Mouse (Mus musculus) olfactory bulb, adult 2 months (tissue): ENCODE measurements at regions not wholly inside any gene's neighbourhood (a gene's known extent, or its start where the extent isn't known, plus 50 kb on each side); places are given as distances from the start of the nearest gene placed in this dataset.

ENCODE experiments used
- H3K27ac ChIP-seq: fragments of 200-500 bp; 2 replicates; pipeline ENCODE4 v1.5.1; 2012; ENCODE audit warnings: low read depth, low read length; ENCODE audit not compliant: insufficient read depth
- H3K4me1 ChIP-seq: fragments of 200-500 bp; 2 replicates; pipeline ENCODE4 v1.6.1; 2012; ENCODE audit warnings: low read length; ENCODE audit not compliant: control insufficient read depth, insufficient read depth
- H3K4me3 ChIP-seq: fragments of 200-500 bp; 2 replicates; pipeline ENCODE4 v1.5.1; 2012; ENCODE audit warnings: mild to moderate bottlenecking, low read depth, low read length, moderate library complexity; ENCODE audit not compliant: insufficient read depth
- CTCF ChIP-seq: fragments of 200-500 bp; IDR thresholded peaks from 2 replicates; pipeline ENCODE4 v1.5.1; 2012; ENCODE audit warnings: low read depth, mild to moderate bottlenecking, low read length, moderate library complexity; ENCODE audit not compliant: insufficient read depth
- POLR2A ChIP-seq: fragments of 200-500 bp; IDR thresholded peaks from 2 replicates; pipeline ENCODE4 v1.6.1; 2012; ENCODE audit warnings: mild to moderate bottlenecking, low read depth, low read length, moderate library complexity; ENCODE audit not compliant: insufficient read depth
- WGBS: fragments of 180-500 bp; shearing (Covaris S2); methylation state at CpG from one replicate; pipeline ENCODE4 v1.1.7; 2018; 5-methylcytosine and 5-hydroxymethylcytosine counted together

GRCm38 (mm10) chr1:90311649-90312442 lies 108.1 kb downstream of the Ackr3 start:
- TF ChIP-seq POLR2A (no peak), CTCF (no peak)
- WGBS, result 67% methylated on average over 8 of the region's 8 CpGs
- Histone ChIP-seq H3K27ac (no peak overlapping the region), H3K4me1 (no peaks in the 10 kb centered on the region), H3K4me3 (no peak overlapping the region)

- Histone ChIP-seq H3K27ac (no peak overlapping the region), H3K4me3 (no peak overlapping the region), H3K4me1 (no peaks in the 10 kb centered on the region; the same call in 1 of the 2 replicates)
- WGBS, result 86% methylated on average over 12 of the region's 12 CpGs
- no peak for TF ChIP-seq POLR2A
- TF ChIP-seq CTCF, result no peak
Measured at GRCm38 (mm10) chr1:90313750-90314359, 110.1 kb downstream of the Ackr3 start.

- no peak overlapping the region for H3K4me3 ChIP-seq
- H3K4me1 ChIP-seq, result no peaks in the 10 kb centered on the region; the same call in 1 of the 2 replicates
- TF ChIP-seq CTCF (no peak), POLR2A (no peak)
- no peak overlapping the region for H3K27ac ChIP-seq
- WGBS, result 83% methylated on average over 6 of the region's 6 CpGs
Measured at GRCm38 (mm10) chr1:90317902-90318301, 114.1 kb downstream of the Ackr3 start.

- H3K27ac ChIP-seq, result no peak overlapping the region
- no peak overlapping the region for H3K4me3 ChIP-seq
- TF ChIP-seq POLR2A (no peak), CTCF (no peak)
- no peaks in the 10 kb centered on the region; the same call in 1 of the 2 replicates for H3K4me1 ChIP-seq
- WGBS, result 60% methylated on average over 9 of the region's 9 CpGs
Measured at GRCm38 (mm10) chr1:90318502-90318901, 114.7 kb downstream of the Ackr3 start.

GRCm38 (mm10) chr1:90320518-90320917 lies 116.7 kb downstream of the Ackr3 start:
- Histone ChIP-seq H3K4me3 (no peak overlapping the region), H3K27ac (no peak overlapping the region), H3K4me1 (no peaks in the 10 kb centered on the region; the same call in 1 of the 2 replicates)
- 88% methylated on average over 9 of the region's 9 CpGs for WGBS
- TF ChIP-seq CTCF (no peak), POLR2A (no peak)

GRCm38 (mm10) chr1:90321501-90321900 lies 117.7 kb downstream of the Ackr3 start:
- 90% methylated on average over 8 of the region's 8 CpGs for WGBS
- H3K4me3 ChIP-seq, result no peak overlapping the region
- no peaks in the 10 kb centered on the region; the same call in 1 of the 2 replicates for H3K4me1 ChIP-seq
- H3K27ac ChIP-seq, result no peak overlapping the region
- TF ChIP-seq CTCF (no peak), POLR2A (no peak)

GRCm38 (mm10) chr1:90327237-90327636 lies 123.5 kb downstream of the Ackr3 start:
- no peak overlapping the region for H3K27ac ChIP-seq

GRCm38 (mm10) chr1:90332531-90332930 lies 128.8 kb downstream of the Ackr3 start:
- 88% methylated on average over 4 of the region's 4 CpGs for WGBS
- TF ChIP-seq CTCF (no peak), POLR2A (no peak)

More at GRCm38 (mm10) chr1:90327237-90327636, 123.5 kb downstream of the Ackr3 start:
- Histone ChIP-seq H3K4me3 (no peak overlapping the region), H3K4me1 (no peaks in the 10 kb centered on the region)
- WGBS, result 84% methylated on average over 6 of the region's 6 CpGs
- no peak for TF ChIP-seq CTCF
- TF ChIP-seq POLR2A, result no peak

More at GRCm38 (mm10) chr1:90332531-90332930, 128.8 kb downstream of the Ackr3 start:
- H3K4me3 ChIP-seq, result no peak overlapping the region
- H3K27ac ChIP-seq, result no peak overlapping the region
- peaks cover 3% of the 10 kb centered on the region for H3K4me1 ChIP-seq
